Mouse (Mus musculus): ENCODE results near the gene Ssna1. TPM values are rescaled to one million over a fixed set of nuclear protein-coding genes. Genes with fewer than 3 reads are reported as not detected.

Ssna1 gene
- polyA plus RNA-seq, 1 experiment from 2014 or later: 179 TPM

- Histone ChIP-seq H3K9me3 (replicated peaks) (no peaks in the 10 kb centered on the region), H3K27me3 (replicated peaks) (0 out of 2 replicates have a peak, but pooled peaks cover under 1% of the 10 kb centered on the region), H3K4me2 (peak overlapping the region; percentile 75), H3K4me3 (peak overlapping the region; percentile 99), H3K27ac (peak overlapping the region; percentile 96), H3K36me3 (peaks cover 28% of the 10 kb centered on the region), H3K4me1 (peaks cover 50% of the 10 kb centered on the region), H3K9ac (peak overlapping the region; percentile 84)
- peak; percentile 90 for ATAC-seq
- WGBS (ENCODE audit: insufficient replicate concordance): 2% methylated on average over 41 of the region's 41 CpGs
Measured at GRCm38 (mm10) chr2:25224766-25225752, 47.2 kb downstream of the Ssna1 start.

GRCm38 (mm10) chr2:25224492-25224765 is 47.8 kb downstream of the Ssna1 start, which contains the start of gene Tubb4b:
Tubb4b (minus strand) TSS chr2:25224702.
- Histone ChIP-seq H3K9me3 (replicated peaks) (no peaks in the 10 kb centered on the region), H3K4me2 (peak within 1 kb of the TSS; percentile 88), H3K36me3 (peaks cover 28% of the 10 kb centered on the region), H3K27me3 (replicated peaks) (no peaks in the 10 kb centered on the region), H3K9ac (peak within 1 kb of the TSS; percentile 95), H3K4me3 (peak within 1 kb of the TSS; percentile 99), H3K27ac (peak within 1 kb of the TSS; percentile 100), H3K4me1 (peaks cover 50% of the 10 kb centered on the region)
- no peak for ATAC-seq
- 0% methylated on average over 17 of the region's 17 CpGs for WGBS (ENCODE audit: insufficient replicate concordance)

- Histone ChIP-seq H3K9ac (peak overlapping the region; percentile 95), H3K27ac (peak overlapping the region; percentile 100), H3K9me3 (replicated peaks) (no peaks in the 10 kb centered on the region), H3K27me3 (replicated peaks) (peaks cover under 1% of the 10 kb centered on the region; the same call in 1 of the 2 replicates), H3K4me3 (peak overlapping the region; percentile 99), H3K4me1 (peaks cover 46% of the 10 kb centered on the region), H3K4me2 (peak overlapping the region; percentile 88), H3K36me3 (peaks cover 28% of the 10 kb centered on the region)
- ATAC-seq: peak; percentile 79
- under 1% methylated on average over 53 of the region's 53 CpGs for WGBS (ENCODE audit: insufficient replicate concordance)
Measured at GRCm38 (mm10) chr2:25223681-25224491, 48.4 kb downstream of the Ssna1 start.

- peaks cover 7% of the 10 kb centered on the region; the same call in 1 of the 2 replicates for H3K27me3 ChIP-seq (replicated peaks)
- H3K36me3 ChIP-seq: peaks cover 28% of the 10 kb centered on the region
- H3K4me3 ChIP-seq: peak overlapping the region; percentile 25
- peaks cover 33% of the 10 kb centered on the region for H3K4me1 ChIP-seq
- WGBS (ENCODE audit: insufficient replicate concordance): 62% methylated on average over 5 of the region's 5 CpGs
- ATAC-seq: no peak
- H3K27ac ChIP-seq: peak overlapping the region; percentile 15
- no peaks in the 10 kb centered on the region for H3K9me3 ChIP-seq (replicated peaks)
- peak overlapping the region; percentile 88 for H3K4me2 ChIP-seq
- H3K9ac ChIP-seq: no peak overlapping the region
Measured at GRCm38 (mm10) chr2:25221331-25221772, 50.9 kb downstream of the Ssna1 start.

Other genes with a start within 250 kb of the Ssna1 start
- gene Nsmf, start 218.1 kb downstream of the Ssna1 start, polyA plus RNA-seq (2016; fragmentation: Nextera tagmentation; extraction: Ambion mirVana): 16.1 and 17.0 TPM in 2 replicates
- 1.2 and 1.4 TPM in 2 replicates for gene Entpd8, start 192.1 kb downstream of the Ssna1 start, polyA plus RNA-seq (2016; fragmentation: Nextera tagmentation; extraction: Ambion mirVana)
- gene Noxa1, start 177.3 kb downstream of the Ssna1 start, polyA plus RNA-seq (2016; fragmentation: Nextera tagmentation; extraction: Ambion mirVana): 0.64 and 0.71 TPM in 2 replicates
- gene Nrarp, start 91.7 kb downstream of the Ssna1 start, polyA plus RNA-seq (2016; fragmentation: Nextera tagmentation; extraction: Ambion mirVana): 5.9 and 6.2 TPM in 2 replicates
- gene Tor4a, start 75.6 kb downstream of the Ssna1 start, polyA plus RNA-seq (2016; fragmentation: Nextera tagmentation; extraction: Ambion mirVana): 7.2 and 7.4 TPM in 2 replicates
- gene Nelfb, start 60.9 kb downstream of the Ssna1 start, polyA plus RNA-seq (2016; fragmentation: Nextera tagmentation; extraction: Ambion mirVana): 56.7 and 61.5 TPM in 2 replicates
- not detected in 2 replicates for gene Stpg3, start 57.8 kb downstream of the Ssna1 start, polyA plus RNA-seq (2016; fragmentation: Nextera tagmentation; extraction: Ambion mirVana)
- 1.2 TPM in 1 of 2 replicates, not detected in the other for gene Fam166a, start 53.7 kb downstream of the Ssna1 start, polyA plus RNA-seq (2016; fragmentation: Nextera tagmentation; extraction: Ambion mirVana)
- gene Tubb4b, start 47.7 kb downstream of the Ssna1 start, polyA plus RNA-seq (2016; fragmentation: Nextera tagmentation; extraction: Ambion mirVana): 901 and 931 TPM in 2 replicates
- gene Slc34a3, start 38.1 kb downstream of the Ssna1 start, polyA plus RNA-seq (2016; fragmentation: Nextera tagmentation; extraction: Ambion mirVana): 0.17 TPM in 1 of 2 replicates, not detected in the other
- 0.10 and 0.11 TPM in 2 replicates for gene Rnf224, start 35.7 kb downstream of the Ssna1 start, polyA plus RNA-seq (2016; fragmentation: Nextera tagmentation; extraction: Ambion mirVana)
- 1.8 and 2.4 TPM in 2 replicates for gene Rnf208, start 30.2 kb downstream of the Ssna1 start, polyA plus RNA-seq (2016; fragmentation: Nextera tagmentation; extraction: Ambion mirVana)
- gene Cysrt1, start 30.0 kb downstream of the Ssna1 start, polyA plus RNA-seq (2016; fragmentation: Nextera tagmentation; extraction: Ambion mirVana): not detected in 2 replicates
- gene AL732309.1, start 25.6 kb downstream of the Ssna1 start, polyA plus RNA-seq (2016; fragmentation: Nextera tagmentation; extraction: Ambion mirVana): 4.4 and 4.8 TPM in 2 replicates
- gene Tmem203, start 17.0 kb downstream of the Ssna1 start, polyA plus RNA-seq (2016; fragmentation: Nextera tagmentation; extraction: Ambion mirVana): 16.2 and 17.3 TPM in 2 replicates
- gene Tprn, start 9.8 kb downstream of the Ssna1 start, polyA plus RNA-seq (2016; fragmentation: Nextera tagmentation; extraction: Ambion mirVana): 7.9 and 9.0 TPM in 2 replicates
- 63.6 and 65.3 TPM in 2 replicates for gene Anapc2, start within 50 bp of the Ssna1 start, polyA plus RNA-seq (2016; fragmentation: Nextera tagmentation; extraction: Ambion mirVana)
- not detected in 2 replicates for gene Tmem210, start 15.7 kb upstream of the Ssna1 start, polyA plus RNA-seq (2016; fragmentation: Nextera tagmentation; extraction: Ambion mirVana)
- gene Lrrc26, start 17.5 kb upstream of the Ssna1 start, polyA plus RNA-seq (2016; fragmentation: Nextera tagmentation; extraction: Ambion mirVana): not detected in 2 replicates
- gene Grin1, start 46.7 kb upstream of the Ssna1 start, polyA plus RNA-seq (2016; fragmentation: Nextera tagmentation; extraction: Ambion mirVana): 0.24 and 0.41 TPM in 2 replicates
- gene Man1b1, start 59.9 kb upstream of the Ssna1 start, polyA plus RNA-seq (2016; fragmentation: Nextera tagmentation; extraction: Ambion mirVana): 29.4 and 30.5 TPM in 2 replicates
- 11.2 TPM in 2 replicates for gene Dpp7, start 83.9 kb upstream of the Ssna1 start, polyA plus RNA-seq (2016; fragmentation: Nextera tagmentation; extraction: Ambion mirVana)
- 13.5 and 14.0 TPM in 2 replicates for gene Uap1l1, start 93.2 kb upstream of the Ssna1 start, polyA plus RNA-seq (2016; fragmentation: Nextera tagmentation; extraction: Ambion mirVana)
- 34.6 and 38.0 TPM in 2 replicates for gene Sapcd2, start 99.9 kb upstream of the Ssna1 start, polyA plus RNA-seq (2016; fragmentation: Nextera tagmentation; extraction: Ambion mirVana)
- 0.13 and 0.19 TPM in 2 replicates for gene Entpd2, start 123.4 kb upstream of the Ssna1 start, polyA plus RNA-seq (2016; fragmentation: Nextera tagmentation; extraction: Ambion mirVana)
- 5.3 and 5.6 TPM in 2 replicates for gene Npdc1, start 126.9 kb upstream of the Ssna1 start, polyA plus RNA-seq (2016; fragmentation: Nextera tagmentation; extraction: Ambion mirVana)
- 0.31 and 0.54 TPM in 2 replicates for gene Fut7, start 150.8 kb upstream of the Ssna1 start, polyA plus RNA-seq (2016; fragmentation: Nextera tagmentation; extraction: Ambion mirVana)
- gene Abca2, start 156.3 kb upstream of the Ssna1 start, polyA plus RNA-seq (2016; fragmentation: Nextera tagmentation; extraction: Ambion mirVana): 2.8 and 3.1 TPM in 2 replicates
- 0.45 and 0.68 TPM in 2 replicates for gene Clic3, start 184.4 kb upstream of the Ssna1 start, polyA plus RNA-seq (2016; fragmentation: Nextera tagmentation; extraction: Ambion mirVana)
- gene Paxx, start 188.7 kb upstream of the Ssna1 start, polyA plus RNA-seq (2016; fragmentation: Nextera tagmentation; extraction: Ambion mirVana): 9.1 and 11.4 TPM in 2 replicates
- 0.20 and 0.22 TPM in 2 replicates for gene Ptgds, start 197.6 kb upstream of the Ssna1 start, polyA plus RNA-seq (2016; fragmentation: Nextera tagmentation; extraction: Ambion mirVana)
- gene Lcn12, start 221.5 kb upstream of the Ssna1 start, polyA plus RNA-seq (2016; fragmentation: Nextera tagmentation; extraction: Ambion mirVana): not detected in 2 replicates
- 39.9 and 42.7 TPM in 2 replicates for gene Fbxw5, start 228.3 kb upstream of the Ssna1 start, polyA plus RNA-seq (2016; fragmentation: Nextera tagmentation; extraction: Ambion mirVana)
- gene C8g, start 229.3 kb upstream of the Ssna1 start, polyA plus RNA-seq (2016; fragmentation: Nextera tagmentation; extraction: Ambion mirVana): 17.4 and 18.8 TPM in 2 replicates